Mouse (Mus musculus): ENCODE data around the gene Tmem175. TPM values are rescaled to one million over a fixed set of nuclear protein-coding genes. Genes with fewer than 3 reads are reported as not detected.

The Tmem175 gene
- 20.0 and 22.2 TPM in 2 replicates for polyA plus RNA-seq (2014; fragmentation: Nextera tagmentation; extraction: Ambion mirVana)

GRCm38 (mm10) chr5:108629634-108630483 is at the start of gene Tmem175, which contains the start of gene Gak:
Tmem175 (plus strand) TSS chr5:108629770.
Gak (minus strand) TSS chr5:108629755.
- Histone ChIP-seq H3K36me3 (ENCODE audit: control insufficient read depth, insufficient read depth, low read length) (no peaks in the 10 kb centered on the region), H3K4me2 (peak within 1 kb of the TSS; percentile 93), H3K9me3 (replicated peaks; ENCODE audit: control insufficient read depth, low read length) (no peaks in the 10 kb centered on the region), H3K9ac (ENCODE audit: low read depth, low read length) (peak within 1 kb of the TSS; percentile 96), H3K4me3 (ENCODE audit: low read depth, low read length) (peak within 1 kb of the TSS; percentile 96), H3K4me1 (ENCODE audit: control insufficient read depth, insufficient read depth, low read length) (peaks cover 12% of the 10 kb centered on the region), H3K27ac (ENCODE audit: low read depth, low read length) (peak within 1 kb of the TSS; percentile 90), H3K27me3 (ENCODE audit: control insufficient read depth, insufficient read depth, low read length) (no peaks in the 10 kb centered on the region)
- WGBS (ENCODE audit: insufficient replicate concordance) = under 1% methylated on average over 58 of the region's 58 CpGs
- peak; percentile 93 for ATAC-seq (replicated peaks; ENCODE audit: insufficient number of reproducible peaks, low FRiP score, low TSS enrichment)

GRCm38 (mm10) chr5:108581361-108581891 is 48.1 kb upstream of the Tmem175 start:
- Histone ChIP-seq H3K4me2 (no peak overlapping the region), H3K36me3 (ENCODE audit: control insufficient read depth, insufficient read depth, low read length) (peaks cover 28% of the 10 kb centered on the region), H3K27ac (ENCODE audit: low read depth, low read length) (no peak overlapping the region), H3K4me3 (ENCODE audit: low read depth, low read length) (no peak overlapping the region), H3K27me3 (ENCODE audit: control insufficient read depth, insufficient read depth, low read length) (no peaks in the 10 kb centered on the region), H3K4me1 (ENCODE audit: control insufficient read depth, insufficient read depth, low read length) (no peaks in the 10 kb centered on the region), H3K9me3 (replicated peaks; ENCODE audit: control insufficient read depth, low read length) (no peaks in the 10 kb centered on the region), H3K9ac (ENCODE audit: low read depth, low read length) (no peak overlapping the region)
- no peak for ATAC-seq (replicated peaks; ENCODE audit: insufficient number of reproducible peaks, low FRiP score, low TSS enrichment)
- WGBS (ENCODE audit: insufficient replicate concordance) = 92% methylated on average over 3 of the region's 3 CpGs

GRCm38 (mm10) chr5:108599923-108600322 is 29.6 kb upstream of the Tmem175 start:
- Histone ChIP-seq H3K27ac (ENCODE audit: low read depth, low read length) (no peak overlapping the region), H3K36me3 (ENCODE audit: control insufficient read depth, insufficient read depth, low read length) (peaks cover 45% of the 10 kb centered on the region), H3K4me1 (ENCODE audit: control insufficient read depth, insufficient read depth, low read length) (no peaks in the 10 kb centered on the region), H3K9ac (ENCODE audit: low read depth, low read length) (no peak overlapping the region), H3K9me3 (replicated peaks; ENCODE audit: control insufficient read depth, low read length) (no peaks in the 10 kb centered on the region), H3K4me3 (ENCODE audit: low read depth, low read length) (no peak overlapping the region), H3K4me2 (no peak overlapping the region), H3K27me3 (ENCODE audit: control insufficient read depth, insufficient read depth, low read length) (no peaks in the 10 kb centered on the region)
- ATAC-seq (replicated peaks; ENCODE audit: insufficient number of reproducible peaks, low FRiP score, low TSS enrichment) = no peak
- whole genome bisulfite sequencing (ENCODE audit: insufficient replicate concordance) = 83% methylated on average over 1 of the region's 1 CpGs

- Histone ChIP-seq H3K4me2 (no peak overlapping the region), H3K9ac (ENCODE audit: low read depth, low read length) (no peak overlapping the region), H3K4me1 (ENCODE audit: control insufficient read depth, insufficient read depth, low read length) (no peaks in the 10 kb centered on the region), H3K27me3 (ENCODE audit: control insufficient read depth, insufficient read depth, low read length) (no peaks in the 10 kb centered on the region), H3K4me3 (ENCODE audit: low read depth, low read length) (no peak overlapping the region), H3K36me3 (ENCODE audit: control insufficient read depth, insufficient read depth, low read length) (peaks cover 49% of the 10 kb centered on the region), H3K9me3 (replicated peaks; ENCODE audit: control insufficient read depth, low read length) (no peaks in the 10 kb centered on the region), H3K27ac (ENCODE audit: low read depth, low read length) (no peak overlapping the region)
- ATAC-seq (replicated peaks; ENCODE audit: insufficient number of reproducible peaks, low FRiP score, low TSS enrichment) = no peak
- 89% methylated on average over 9 of the region's 9 CpGs for WGBS (ENCODE audit: insufficient replicate concordance)
These were observed 27.0 kb upstream of the Tmem175 start for GRCm38 (mm10) chr5:108602537-108602936.

- Histone ChIP-seq H3K4me3 (ENCODE audit: low read depth, low read length) (no peak overlapping the region), H3K9ac (ENCODE audit: low read depth, low read length) (no peak overlapping the region), H3K27ac (ENCODE audit: low read depth, low read length) (no peak overlapping the region), H3K4me1 (ENCODE audit: control insufficient read depth, insufficient read depth, low read length) (no peaks in the 10 kb centered on the region), H3K4me2 (no peak overlapping the region), H3K9me3 (replicated peaks; ENCODE audit: control insufficient read depth, low read length) (no peaks in the 10 kb centered on the region), H3K27me3 (ENCODE audit: control insufficient read depth, insufficient read depth, low read length) (no peaks in the 10 kb centered on the region), H3K36me3 (ENCODE audit: control insufficient read depth, insufficient read depth, low read length) (peaks cover 39% of the 10 kb centered on the region)
- no peak for ATAC-seq (replicated peaks; ENCODE audit: insufficient number of reproducible peaks, low FRiP score, low TSS enrichment)
- 85% methylated on average over 1 of the region's 1 CpGs for WGBS (ENCODE audit: insufficient replicate concordance)
These were observed 19.1 kb upstream of the Tmem175 start for GRCm38 (mm10) chr5:108610426-108610825.

- Histone ChIP-seq H3K4me3 (ENCODE audit: low read depth, low read length) (no peak overlapping the region), H3K27ac (ENCODE audit: low read depth, low read length) (no peak overlapping the region; the same call in 1 of the 2 replicates), H3K9ac (ENCODE audit: low read depth, low read length) (no peak overlapping the region), H3K4me2 (no peak overlapping the region), H3K9me3 (replicated peaks; ENCODE audit: control insufficient read depth, low read length) (no peaks in the 10 kb centered on the region), H3K4me1 (ENCODE audit: control insufficient read depth, insufficient read depth, low read length) (no peaks in the 10 kb centered on the region), H3K36me3 (ENCODE audit: control insufficient read depth, insufficient read depth, low read length) (peaks cover 24% of the 10 kb centered on the region), H3K27me3 (ENCODE audit: control insufficient read depth, insufficient read depth, low read length) (no peaks in the 10 kb centered on the region)
- 47% methylated on average over 2 of the region's 2 CpGs for WGBS (ENCODE audit: insufficient replicate concordance)
- no peak for ATAC-seq (replicated peaks; ENCODE audit: insufficient number of reproducible peaks, low FRiP score, low TSS enrichment)
These were observed 7.7 kb upstream of the Tmem175 start for GRCm38 (mm10) chr5:108621870-108622269.

GRCm38 (mm10) chr5:108626050-108626660 is 3.4 kb upstream of the Tmem175 start:
- H3K27ac ChIP-seq (ENCODE audit: low read depth, low read length) = no peak overlapping the region
- WGBS (ENCODE audit: insufficient replicate concordance) = 66% methylated on average over 4 of the region's 4 CpGs
- H3K4me1 ChIP-seq (ENCODE audit: control insufficient read depth, insufficient read depth, low read length) = peaks cover 12% of the 10 kb centered on the region
- H3K4me3 ChIP-seq (ENCODE audit: low read depth, low read length) = no peak overlapping the region
- ATAC-seq (replicated peaks; ENCODE audit: insufficient number of reproducible peaks, low FRiP score, low TSS enrichment) = no peak
- H3K4me2 ChIP-seq = no peak overlapping the region
- H3K27me3 ChIP-seq (ENCODE audit: control insufficient read depth, insufficient read depth, low read length) = no peaks in the 10 kb centered on the region
- no peaks in the 10 kb centered on the region for H3K9me3 ChIP-seq (replicated peaks; ENCODE audit: control insufficient read depth, low read length)
- peaks cover 20% of the 10 kb centered on the region for H3K36me3 ChIP-seq (ENCODE audit: control insufficient read depth, insufficient read depth, low read length)
- no peak overlapping the region for H3K9ac ChIP-seq (ENCODE audit: low read depth, low read length)

GRCm38 (mm10) chr5:108628891-108629633 is 508 bp upstream of the Tmem175 start:
- 2% methylated on average over 32 of the region's 32 CpGs for WGBS (ENCODE audit: insufficient replicate concordance)
- H3K9me3 ChIP-seq (replicated peaks; ENCODE audit: control insufficient read depth, low read length) = no peaks in the 10 kb centered on the region
- peak; percentile 83 for ATAC-seq (replicated peaks; ENCODE audit: insufficient number of reproducible peaks, low FRiP score, low TSS enrichment)
- peak overlapping the region; percentile 96 for H3K4me3 ChIP-seq (ENCODE audit: low read depth, low read length)
- H3K4me2 ChIP-seq = peak overlapping the region; percentile 93
- H3K4me1 ChIP-seq (ENCODE audit: control insufficient read depth, insufficient read depth, low read length) = peaks cover 12% of the 10 kb centered on the region
- H3K27ac ChIP-seq (ENCODE audit: low read depth, low read length) = peak overlapping the region; percentile 90
- peaks cover 6% of the 10 kb centered on the region for H3K36me3 ChIP-seq (ENCODE audit: control insufficient read depth, insufficient read depth, low read length)
- peak overlapping the region; percentile 96 for H3K9ac ChIP-seq (ENCODE audit: low read depth, low read length)
- H3K27me3 ChIP-seq (ENCODE audit: control insufficient read depth, insufficient read depth, low read length) = no peaks in the 10 kb centered on the region
